Mouse (Mus musculus): ENCODE measurements at regions not wholly inside any gene's neighbourhood (a gene's known extent, or its start where the extent isn't known, plus 50 kb on each side); places are given as distances from the start of the nearest gene placed in this dataset.
A peak's percentile ranks its signal among the peaks of the same experiment; 100 is the strongest.

- peak; percentile 10 for DNase-seq (ENCODE audit: low spot score)
Observed at GRCm38 (mm10) chr12:55926276-55926973, 90.3 kb downstream of the Brms1l start.

Measured in retina, embryonic 14.5 days (tissue).